Mouse (Mus musculus) forebrain, postnatal 0 days (tissue): ENCODE data around the gene H2-M10.5. TPM values are rescaled to one million over a fixed set of nuclear protein-coding genes. Genes with fewer than 3 reads are reported as not detected.
A peak's percentile ranks its signal among the peaks of the same experiment; 100 is the strongest.
"Not testable (repeated sequence)": the region's sequence is repeated elsewhere in the genome, so short reads cannot be mapped to it uniquely, and the experiment has no call there.

ENCODE experiments used
- ATAC-seq: fragments of 200-750 bp; cut with Nextera tagmentation; 2 replicates; pipeline ENCODE4 v1.8.0; 2017; ENCODE audit warnings: mild to moderate bottlenecking, moderate library complexity
- DNase-seq: peaks from one replicate; pipeline ENCODE4 v3.0.0-alpha.2; 2015
- H3K27ac ChIP-seq: fragments of 300-500 bp; sonication (generic); 2 replicates; pipeline ENCODE4 v1.5.1; 2014; ENCODE audit warnings: low read depth, mild to moderate bottlenecking, antibody characterized with exemption, low read length, moderate library complexity, mixed read lengths
- H3K27me3 ChIP-seq: fragments of 300-500 bp; sonication (generic); 2 replicates; pipeline ENCODE4 v1.6.1; 2014; ENCODE audit warnings: mild to moderate bottlenecking, low read length, mixed read lengths; ENCODE audit not compliant: insufficient read depth
- H3K36me3 ChIP-seq: fragments of 300-500 bp; sonication (generic); 2 replicates; pipeline ENCODE4 v1.6.1; 2014; ENCODE audit warnings: mild to moderate bottlenecking, moderate library complexity; ENCODE audit not compliant: insufficient read depth
- H3K4me1 ChIP-seq: fragments of 300-500 bp; sonication (generic); 2 replicates; pipeline ENCODE4 v1.6.1; 2014; ENCODE audit warnings: antibody characterized with exemption; ENCODE audit not compliant: insufficient read depth
- H3K4me2 ChIP-seq: fragments of 300-500 bp; sonication (generic); 2 replicates; pipeline ENCODE4 v1.6.1; 2014; ENCODE audit warnings: low read depth, mild to moderate bottlenecking, moderate library complexity
- H3K4me3 ChIP-seq: fragments of 300-500 bp; sonication (generic); 2 replicates; pipeline ENCODE4 v1.5.1; 2014; ENCODE audit warnings: low read depth, low read length, mixed read lengths
- H3K9ac ChIP-seq: fragments of 300-500 bp; sonication (generic); 2 replicates; pipeline ENCODE4 v1.6.1; 2014; ENCODE audit warnings: mild to moderate bottlenecking
- H3K9me3 ChIP-seq: fragments of 300-500 bp; sonication (generic); 2 replicates; pipeline ENCODE4 v1.6.1; 2016; ENCODE audit warnings: low read length
- CTCF ChIP-seq: sonication (generic); IDR thresholded peaks from 2 replicates; pipeline ENCODE4 v1.5.1; 2016; ENCODE audit warnings: antibody characterized with exemption, control low read depth, low read depth
- WGBS: fragments of 180-500 bp; shearing (Covaris S2); extraction: QIAGEN DNeasy Blood & Tissue Kit; methylation state at CpG from one replicate; pipeline ENCODE4 v1.1.7; 2014; 5-methylcytosine and 5-hydroxymethylcytosine counted together
- polyA plus RNA-seq: library from polyadenylated mRNA; unstranded; fragments of >200 nt; fragmentation: Nextera tagmentation; extraction: Ambion mirVana; gene quantifications from 2 replicates; pipeline ENCODE4 v1.2.1, GENCODE M21; 2015
- total RNA-seq: library from RNA; depleted of rRNA; stranded (reverse); fragments of >200 nt; gene quantifications from 2 replicates; pipeline ENCODE4 v1.2.3, GENCODE M21; 2014; rRNA removed

Gene H2-M10.5
- total RNA-seq (not detected in 2 replicates), polyA plus RNA-seq (not detected in 2 replicates)

DNA sequence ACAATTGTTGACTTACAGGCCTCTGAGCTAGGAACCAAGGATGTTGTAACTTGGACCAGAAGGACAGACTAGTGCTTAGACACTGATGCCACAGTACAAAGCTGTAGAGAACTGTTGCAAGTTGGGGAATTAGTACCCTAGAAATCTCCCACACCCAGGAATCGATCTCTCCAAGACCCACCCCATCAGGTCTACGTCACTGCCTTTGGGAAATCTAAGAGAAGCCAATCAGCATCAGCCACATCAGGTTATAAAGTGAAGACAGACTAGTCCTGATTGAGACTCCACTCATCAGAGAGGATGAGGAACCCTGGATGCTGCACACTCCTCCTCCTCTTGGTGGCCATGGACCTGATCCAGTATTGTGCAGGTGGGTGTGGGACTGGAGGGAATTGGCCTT lies at the start of gene H2-M10.5:
Gene H2-M10.5, plus strand, starts transcription at position 301 of the 400 bp plus-strand sequence.
- not testable (repeated sequence) for DNase-seq, ATAC-seq, H3K4me1 ChIP-seq, H3K4me2 ChIP-seq, H3K27ac ChIP-seq, H3K36me3 ChIP-seq, H3K4me3 ChIP-seq, H3K27me3 ChIP-seq, H3K9ac ChIP-seq, H3K9me3 ChIP-seq
- WGBS: 93% methylated on average over 2 of the region's 2 CpGs

DNA sequence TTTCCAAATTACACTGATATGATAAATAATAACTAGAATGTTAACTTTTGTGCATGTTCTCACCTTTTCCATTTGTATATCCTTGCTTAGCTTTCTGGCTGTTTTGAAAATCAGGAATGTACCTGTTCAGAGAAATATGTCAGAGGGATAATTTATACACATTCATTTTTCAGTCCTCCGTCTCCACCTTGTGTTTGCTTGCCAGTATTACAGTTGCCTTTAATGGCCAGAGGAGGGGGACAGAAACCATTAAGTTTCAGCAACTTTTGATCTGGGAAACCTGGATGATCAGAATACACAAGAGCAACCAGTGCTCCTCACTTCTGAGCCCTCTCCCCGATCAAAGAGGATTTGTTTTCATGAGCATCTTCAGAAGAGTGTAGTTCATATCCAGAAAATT lies 46.7 kb upstream of the H2-M10.5 start:
- H3K9me3 ChIP-seq: no peaks in the 10 kb centered on the region
- H3K9ac ChIP-seq: no peak overlapping the region
- no peak overlapping the region for H3K4me3 ChIP-seq
- H3K4me1 ChIP-seq: no peaks in the 10 kb centered on the region
- DNase-seq (peak; percentile 53), ATAC-seq (peak; percentile 69)
- H3K36me3 ChIP-seq: no peaks in the 10 kb centered on the region
- WGBS: 20% methylated on average over 2 of the region's 2 CpGs
- H3K27me3 ChIP-seq: no peaks in the 10 kb centered on the region
- peak; percentile 73 for TF ChIP-seq CTCF
- no peak overlapping the region for H3K27ac ChIP-seq
- no peak overlapping the region for H3K4me2 ChIP-seq

DNA sequence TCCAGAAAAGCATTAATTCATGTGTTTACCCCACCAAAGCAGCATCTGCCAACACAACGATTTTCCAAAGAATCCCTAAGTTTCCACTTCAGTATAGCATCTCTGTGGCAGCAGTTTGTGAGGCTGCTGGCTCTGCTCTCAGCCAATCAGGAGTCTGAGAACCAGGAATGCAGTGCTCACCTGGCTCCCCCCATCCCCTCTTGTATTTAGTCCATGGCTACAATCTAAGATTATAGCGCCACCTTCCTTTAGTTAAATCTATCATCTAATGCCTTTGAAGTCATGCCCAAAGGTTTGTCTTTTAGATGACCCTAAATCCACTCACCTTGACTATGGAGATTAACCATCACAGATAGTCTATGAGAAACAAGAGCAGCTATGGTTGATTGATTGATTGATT lies 8.9 kb upstream of the H2-M10.5 start:
- Histone ChIP-seq H3K27ac (no peak overlapping the region), H3K4me3 (no peak overlapping the region), H3K9me3 (no peaks in the 10 kb centered on the region), H3K4me2 (no peak overlapping the region), H3K36me3 (no peaks in the 10 kb centered on the region), H3K4me1 (no peaks in the 10 kb centered on the region), H3K9ac (no peak overlapping the region), H3K27me3 (no peaks in the 10 kb centered on the region)
- DNase-seq (no peak), ATAC-seq (peak; percentile 20; the same call in 1 of the 2 replicates)
- 45% methylated on average over 2 of the region's 2 CpGs for WGBS
- TF ChIP-seq CTCF: no peak

DNA sequence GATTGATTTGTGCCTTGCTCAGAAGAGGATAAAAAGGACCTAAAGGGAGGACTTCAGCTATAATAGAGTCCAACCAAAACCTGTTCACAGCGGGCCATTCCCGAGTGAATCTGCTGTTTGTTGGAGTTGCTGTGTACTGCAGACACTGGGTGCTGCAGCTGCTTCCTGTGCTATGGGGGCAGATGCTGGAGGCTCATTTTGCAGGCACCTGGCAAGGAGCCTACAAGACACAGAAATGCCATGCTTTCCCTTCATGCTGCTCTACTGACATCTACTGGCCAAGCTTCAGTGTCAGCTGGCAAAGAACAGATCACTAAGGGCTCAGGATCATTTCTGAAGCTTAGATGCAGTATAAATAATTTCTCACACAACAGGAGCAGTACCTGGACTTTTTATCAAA lies 8.5 kb upstream of the H2-M10.5 start:
- H3K9me3 ChIP-seq, H3K27me3 ChIP-seq, H3K4me2 ChIP-seq, H3K27ac ChIP-seq, H3K36me3 ChIP-seq, H3K4me1 ChIP-seq, H3K4me3 ChIP-seq, H3K9ac ChIP-seq: not testable (repeated sequence)
- peak; percentile 68 for DNase-seq
- peak; percentile 68 for ATAC-seq
- WGBS: 23% methylated on average over 2 of the region's 2 CpGs
- TF ChIP-seq CTCF: peak; percentile 67

DNA sequence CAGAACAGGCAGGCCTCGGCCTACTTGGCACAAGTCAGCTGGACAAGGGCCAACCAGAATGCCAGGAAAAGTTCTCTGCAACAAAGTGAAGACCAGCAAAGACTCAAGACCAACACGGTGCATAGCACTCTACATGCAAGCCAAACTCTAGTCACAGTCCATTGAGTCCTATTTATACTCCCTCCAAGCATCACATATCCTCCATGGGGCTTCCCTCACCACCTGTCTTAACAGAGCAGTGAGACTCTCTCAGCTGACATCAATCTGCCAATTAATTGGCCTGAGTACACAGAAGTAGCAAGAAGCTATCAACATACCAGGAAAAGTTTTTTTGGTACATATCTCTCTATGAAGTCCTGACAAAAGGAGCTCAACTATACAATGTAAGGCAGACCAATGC lies 7.3 kb upstream of the H2-M10.5 start:
- DNase-seq, ATAC-seq, H3K9ac ChIP-seq, H3K9me3 ChIP-seq, H3K27me3 ChIP-seq, H3K4me1 ChIP-seq, H3K27ac ChIP-seq, H3K4me3 ChIP-seq, H3K4me2 ChIP-seq, H3K36me3 ChIP-seq: not testable (repeated sequence)
- 58% methylated on average over 2 of the region's 2 CpGs for WGBS

DNA sequence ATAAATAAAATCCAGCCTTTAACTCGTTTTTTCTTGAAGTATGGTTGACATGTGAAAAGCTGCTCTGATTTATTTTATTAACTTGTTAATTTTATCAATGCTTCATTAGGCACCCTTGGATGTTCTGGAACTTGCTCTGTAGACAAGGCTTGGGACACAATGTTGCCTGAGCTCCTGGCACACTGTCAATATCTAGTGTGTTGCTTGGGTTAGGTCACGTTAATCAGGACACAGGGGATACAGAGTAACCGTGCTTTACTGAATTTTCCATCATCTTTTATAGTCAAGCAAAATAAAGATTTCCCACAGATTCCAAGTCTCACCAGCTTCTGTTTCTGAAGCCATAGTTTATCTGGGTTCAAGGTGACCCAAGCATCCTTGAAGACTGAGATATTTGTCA lies 8.8 kb downstream of the H2-M10.5 start:
- Histone ChIP-seq H3K9me3 (no peaks in the 10 kb centered on the region), H3K4me2 (no peak overlapping the region), H3K4me3 (no peak overlapping the region), H3K27ac (no peak overlapping the region), H3K27me3 (no peaks in the 10 kb centered on the region), H3K9ac (no peak overlapping the region), H3K36me3 (no peaks in the 10 kb centered on the region), H3K4me1 (no peaks in the 10 kb centered on the region)
- WGBS: 60% methylated on average over 3 of the region's 3 CpGs
- DNase-seq: no peak
- no peak for ATAC-seq
- no peak for TF ChIP-seq CTCF

DNA sequence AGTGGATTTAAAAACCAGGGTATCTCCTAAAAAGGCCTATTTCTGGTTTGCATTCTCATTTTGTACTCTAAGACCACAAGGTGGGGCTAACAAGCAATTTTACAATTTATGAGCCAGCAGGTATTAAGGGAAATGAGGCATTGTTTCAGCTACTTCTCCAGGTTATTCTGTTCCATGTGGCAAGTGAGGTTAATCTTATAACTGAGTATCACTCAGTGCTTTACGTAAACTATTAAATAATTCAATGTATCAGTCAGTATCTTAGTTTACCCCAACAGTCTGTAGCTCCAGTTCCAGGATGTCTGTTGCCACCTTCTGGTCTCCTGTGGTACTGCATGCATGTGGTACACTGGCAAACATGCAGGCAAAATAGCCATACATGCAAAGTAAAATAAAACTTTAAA lies 13.8 kb downstream of the H2-M10.5 start:
- DNase-seq (peak; percentile 59), ATAC-seq (peak; percentile 32; the same call in 1 of the 2 replicates)
- H3K4me1 ChIP-seq, H3K4me3 ChIP-seq, H3K27ac ChIP-seq, H3K27me3 ChIP-seq, H3K36me3 ChIP-seq, H3K4me2 ChIP-seq, H3K9ac ChIP-seq, H3K9me3 ChIP-seq: not testable (repeated sequence)
- 31% methylated on average over 1 of the region's 1 CpGs for WGBS
- peak; percentile 76 for TF ChIP-seq CTCF

DNA sequence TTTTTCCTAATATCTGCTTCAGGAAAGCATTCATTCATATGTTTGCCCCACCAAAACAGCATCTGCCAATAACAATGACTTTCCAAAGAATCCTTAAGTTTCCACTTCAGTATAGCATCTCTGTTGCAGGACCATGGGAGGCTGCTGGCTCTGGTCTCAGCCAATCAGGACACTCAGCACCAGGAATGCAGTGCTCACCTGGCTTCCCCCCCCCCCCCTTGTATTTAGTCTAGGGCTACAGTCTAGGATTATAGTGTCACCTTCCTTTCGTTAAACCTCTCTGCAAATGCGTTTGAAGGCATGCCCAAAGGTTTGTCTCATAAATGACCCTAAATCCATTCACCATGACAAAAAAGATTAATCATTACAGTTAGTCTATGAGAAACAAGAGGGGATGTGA lies 15.6 kb downstream of the H2-M10.5 start:
- H3K27me3 ChIP-seq: no peaks in the 10 kb centered on the region
- no peaks in the 10 kb centered on the region for H3K36me3 ChIP-seq
- H3K27ac ChIP-seq: no peak overlapping the region
- no peak overlapping the region for H3K4me3 ChIP-seq
- no peak for TF ChIP-seq CTCF
- H3K9me3 ChIP-seq: no peaks in the 10 kb centered on the region
- no peaks in the 10 kb centered on the region for H3K4me1 ChIP-seq
- ATAC-seq (no peak; the same call in 1 of the 2 replicates), DNase-seq (no peak)
- WGBS: 77% methylated on average over 2 of the region's 2 CpGs
- H3K4me2 ChIP-seq: no peak overlapping the region
- H3K9ac ChIP-seq: no peak overlapping the region
